21 mouse cellular contexts compared by ENCODE assay signal in the genomic region with DNA sequence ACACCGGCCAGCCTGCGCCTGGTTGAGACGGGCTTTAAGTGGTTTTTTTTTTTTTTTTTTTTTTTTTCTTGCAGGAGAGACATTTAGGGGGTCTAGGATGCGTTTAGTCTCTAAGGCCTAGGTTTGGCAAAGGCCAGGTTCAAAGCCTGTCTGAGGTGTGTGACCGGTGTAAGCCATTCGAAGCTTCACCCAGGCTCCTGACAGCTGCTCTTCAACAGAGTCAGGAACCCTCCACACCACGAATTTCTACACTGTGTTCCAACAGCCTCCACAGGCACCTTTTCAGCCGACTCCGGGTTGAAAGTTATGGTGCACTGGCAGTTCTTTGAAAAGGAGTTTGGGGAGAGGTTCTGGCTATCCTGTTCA. TPM values are rescaled to one million over a fixed set of nuclear protein-coding genes. Genes with fewer than 3 reads are reported as not detected.
DNase-seq lines count a peak whose midpoint lies in the region; ATAC-seq lines count a peak whose summit lies in the region.
"Had no signal": no experiment of that assay in that cellular context is flagged by ENCODE, and none has a peak within 500 bp of the region (broad histone marks: within the 10 kb centered on the region; RNA-seq: fewer than 3 reads in every experiment).

No protein-coding gene starts in this region.

- H3K4me2 ChIP-seq in forebrain, embryonic 14.5 days (ENCODE audit: low read length) = no peak overlapping the region
- no peak overlapping the region for H3K4me2 ChIP-seq in forebrain, embryonic 13.5 days
- H3K4me2 ChIP-seq in neural tube, embryonic 12.5 days (replicated peaks) = no peak overlapping the region
- H3K4me2 ChIP-seq in hindbrain, embryonic 14.5 days (replicated peaks) = no peak overlapping the region
- H3K4me2 ChIP-seq: midbrain, embryonic 12.5 days had no signal

- no peak for DNase-seq in forebrain, embryonic 14.5 days (ENCODE audit: low spot score)
- no peak for DNase-seq in neural tube, embryonic 10.5 days (ENCODE audit: extremely low spot score, low spot score)
- DNase-seq in hindbrain, embryonic 14.5 days (ENCODE audit: low spot score) = no peak
- DNase-seq in left cerebral cortex, adult 8-10 months (ENCODE audit: low spot score in 2 of 2) = no peak
- no peak for DNase-seq in cerebellum, postnatal 36 days
- DNase-seq: cerebellum, adult 11-12 months; gastrocnemius, postnatal 36 days; kidney, adult 18-20 months; kidney, postnatal 25 days; layer of hippocampus, postnatal 36 days; lung, postnatal 36 days; spleen, adult 18-20 months had no signal

- H3K4me3 ChIP-seq in forebrain, embryonic 14.5 days (ENCODE audit: low read depth, low read length) = no peak overlapping the region
- H3K4me3 ChIP-seq in forebrain, embryonic 13.5 days = no peak overlapping the region
- no peak overlapping the region for H3K4me3 ChIP-seq in neural tube, embryonic 12.5 days
- no peak overlapping the region for H3K4me3 ChIP-seq in hindbrain, embryonic 14.5 days (replicated peaks; ENCODE audit: low read length)
- H3K4me3 ChIP-seq: heart, embryonic 10.5 days; midbrain, embryonic 12.5 days had no signal

- H3K27ac ChIP-seq in forebrain, embryonic 14.5 days (ENCODE audit: low read depth, low read length) = no peak overlapping the region
- H3K27ac ChIP-seq in forebrain, embryonic 13.5 days = no peak overlapping the region
- H3K27ac ChIP-seq in neural tube, embryonic 12.5 days = no peak overlapping the region
- H3K27ac ChIP-seq in hindbrain, embryonic 14.5 days = peak overlapping the region; percentile 63; the same call in 1 of the 2 replicates
- H3K27ac ChIP-seq: heart, embryonic 10.5 days; midbrain, embryonic 12.5 days had no signal

- no peaks in the 10 kb centered on the region for H3K36me3 ChIP-seq in forebrain, embryonic 14.5 days (ENCODE audit: control insufficient read depth, insufficient read depth, low read length)
- H3K36me3 ChIP-seq in forebrain, embryonic 13.5 days (ENCODE audit: poor library complexity, severe bottlenecking) = no peaks in the 10 kb centered on the region
- H3K36me3 ChIP-seq in neural tube, embryonic 12.5 days = no peaks in the 10 kb centered on the region
- H3K36me3 ChIP-seq in hindbrain, embryonic 14.5 days (replicated peaks; ENCODE audit: control insufficient read depth, insufficient read depth) = no peaks in the 10 kb centered on the region
- H3K36me3 ChIP-seq: G1E; heart, embryonic 10.5 days; midbrain, embryonic 12.5 days had no signal

- H3K27me3 ChIP-seq in forebrain, embryonic 14.5 days (replicated peaks; ENCODE audit: control insufficient read depth, insufficient read depth, low read length) = peaks cover 81% of the 10 kb centered on the region
- H3K27me3 ChIP-seq in forebrain, embryonic 13.5 days = peaks cover 97% of the 10 kb centered on the region
- H3K27me3 ChIP-seq in neural tube, embryonic 12.5 days (replicated peaks) = peaks cover 94% of the 10 kb centered on the region
- H3K27me3 ChIP-seq in hindbrain, embryonic 14.5 days (ENCODE audit: control insufficient read depth, insufficient read depth, low read length) = peaks cover 86% of the 10 kb centered on the region

- H3K9me3 ChIP-seq in forebrain, embryonic 14.5 days (replicated peaks; ENCODE audit: control insufficient read depth, low read length) = no peaks in the 10 kb centered on the region
- H3K9me3 ChIP-seq in forebrain, embryonic 13.5 days (replicated peaks) = no peaks in the 10 kb centered on the region
- H3K9me3 ChIP-seq in neural tube, embryonic 12.5 days = no peaks in the 10 kb centered on the region
- no peaks in the 10 kb centered on the region for H3K9me3 ChIP-seq in hindbrain, embryonic 14.5 days (ENCODE audit: control insufficient read depth, low read length)
- H3K9me3 ChIP-seq: heart, embryonic 10.5 days; midbrain, embryonic 12.5 days had no signal

- 0% methylated on average over 9 of the region's 9 CpGs for WGBS in forebrain, embryonic 14.5 days
- 3% methylated on average over 9 of the region's 9 CpGs for WGBS in forebrain, embryonic 13.5 days
- WGBS in neural tube, embryonic 12.5 days = 1% methylated on average over 9 of the region's 9 CpGs
- 2% methylated on average over 9 of the region's 9 CpGs for WGBS in hindbrain, embryonic 14.5 days

- H3K4me1 ChIP-seq in forebrain, embryonic 14.5 days (ENCODE audit: control insufficient read depth, insufficient read depth, low read length) = peaks cover under 1% of the 10 kb centered on the region
- peaks cover 8% of the 10 kb centered on the region for H3K4me1 ChIP-seq in forebrain, embryonic 13.5 days
- H3K4me1 ChIP-seq in neural tube, embryonic 12.5 days = peaks cover 12% of the 10 kb centered on the region; the same call in 1 of the 2 replicates
- H3K4me1 ChIP-seq in hindbrain, embryonic 14.5 days (replicated peaks; ENCODE audit: control insufficient read depth, insufficient read depth, low read length) = no peaks in the 10 kb centered on the region

- H3K9ac ChIP-seq in forebrain, embryonic 14.5 days (ENCODE audit: low read length) = no peak overlapping the region
- H3K9ac ChIP-seq in forebrain, embryonic 13.5 days = no peak overlapping the region
- H3K9ac ChIP-seq in neural tube, embryonic 12.5 days = no peak overlapping the region
- no peak overlapping the region for H3K9ac ChIP-seq in hindbrain, embryonic 14.5 days
- H3K9ac ChIP-seq: midbrain, embryonic 12.5 days had no signal

- peak; percentile 19; the same call in 1 of the 2 replicates for ATAC-seq in forebrain, embryonic 14.5 days
- no peak for ATAC-seq in forebrain, embryonic 13.5 days
- ATAC-seq in neural tube, embryonic 12.5 days (ENCODE audit: low FRiP score, low read depth) = 0 out of 2 replicates have a peak, but pooled peaks have one; percentile 27
- ATAC-seq in hindbrain, embryonic 14.5 days (ENCODE audit: low FRiP score) = 0 out of 2 replicates have a peak, but pooled peaks have one; percentile 14

RNA-seq across cellular contexts. Expression of gene Phox2b, which starts 2.3 kb away (rescaled TPM):
- polyA plus RNA-seq in forebrain, embryonic 14.5 days (2014; fragmentation: Nextera tagmentation; extraction: Ambion mirVana) = not detected in 2 replicates
- not detected in 2 replicates for polyA plus RNA-seq in forebrain, embryonic 13.5 days (2015; fragmentation: Nextera tagmentation; extraction: Ambion mirVana)
- 1.2 and 2.7 TPM in 2 replicates for polyA plus RNA-seq in neural tube, embryonic 12.5 days (2016; fragmentation: Nextera tagmentation; extraction: Ambion mirVana)
- polyA plus RNA-seq in hindbrain, embryonic 14.5 days (2014; fragmentation: Nextera tagmentation; extraction: Ambion mirVana) = 24.3 and 27.3 TPM in 2 replicates
- not detected for total RNA-seq in left cerebral cortex, adult 8-10 months (2022)
- total RNA-seq: gastrocnemius, postnatal 36 days; heart, postnatal 14 days; layer of hippocampus, postnatal 36 days; neutrophil, adult 5-6 weeks had no signal
- polyA plus RNA-seq: C2C12; frontal cortex, adult 2 months; G1E had no signal
